Mouse (Mus musculus) myocyte (in vitro differentiated cells): ENCODE data around the gene Midn. TPM values are rescaled to one million over a fixed set of nuclear protein-coding genes. Genes with fewer than 3 reads are reported as not detected.

ENCODE experiments used
- H3K27me3 ChIP-seq: one replicate; pipeline ENCODE4 v1.6.1; 2011; ENCODE audit not compliant: control insufficient read depth, insufficient read depth, insufficient read length
- H3K36me3 ChIP-seq: one replicate; pipeline ENCODE4 v1.6.1; 2011; ENCODE audit not compliant: control insufficient read depth, insufficient read depth
- H3K4me2 ChIP-seq: one replicate; pipeline ENCODE4 v1.6.1; 2011; ENCODE audit warnings: low read depth, control low read depth
- H3K4me3 ChIP-seq: one replicate; pipeline ENCODE4 v1.5.1; 2011; ENCODE audit warnings: mild to moderate bottlenecking, control low read depth, moderate library complexity
- H3K79me2 ChIP-seq: one replicate; pipeline ENCODE4 v1.6.1; 2011; ENCODE audit not compliant: control insufficient read depth, insufficient read depth
- H3ac ChIP-seq: one replicate; pipeline ENCODE4 v1.6.1; 2011; ENCODE audit not compliant: control insufficient read depth, insufficient read length
- CEBPB ChIP-seq: IDR thresholded peaks from 2 replicates; pipeline ENCODE4 v1.6.1; 2011; ENCODE audit warnings: mild to moderate bottlenecking, moderate library complexity; ENCODE audit not compliant: poor library complexity, insufficient read depth, severe bottlenecking
- E2F4 ChIP-seq: IDR thresholded peaks from one replicate; pipeline ENCODE4 v1.6.1; 2011; ENCODE audit warnings: mild to moderate bottlenecking, control low read depth, moderate library complexity; ENCODE audit not compliant: insufficient read depth
- MAX ChIP-seq: IDR thresholded peaks from one replicate; pipeline ENCODE4 v1.6.1; 2011; ENCODE audit warnings: low read depth, mild to moderate bottlenecking, control low read depth
- MYOD1 ChIP-seq, 3 experiments: IDR thresholded peaks; one replicate each; pipeline ENCODE4 v1.6.1; 2011; ENCODE audit warnings: control low read depth in 2 of 3, low read depth in 2 of 3, mild to moderate bottlenecking in 2 of 3, moderate library complexity in 1 of 3; ENCODE audit not compliant: insufficient read length in 2 of 3, control insufficient read depth in 1 of 3
- MYOG ChIP-seq, 3 experiments: IDR thresholded peaks; one replicate each; pipeline ENCODE4 v1.6.1; 2011; ENCODE audit warnings: control low read depth in 2 of 3, low read depth in 2 of 3, mild to moderate bottlenecking in 2 of 3; ENCODE audit not compliant: insufficient read length in 2 of 3, control insufficient read depth in 1 of 3, insufficient read depth in 1 of 3
- POLR2A ChIP-seq: IDR thresholded peaks from one replicate; pipeline ENCODE4 v1.6.1; 2011; ENCODE audit warnings: low read depth, mild to moderate bottlenecking, control low read depth, moderate library complexity; ENCODE audit not compliant: insufficient read length
- POLR2AphosphoS2 ChIP-seq: IDR thresholded peaks from one replicate; pipeline ENCODE4 v1.6.1; 2011; ENCODE audit warnings: low read depth, control low read depth; ENCODE audit not compliant: insufficient read length
- REST ChIP-seq: IDR thresholded peaks from one replicate; pipeline ENCODE4 v1.6.1; 2011; ENCODE audit warnings: mild to moderate bottlenecking, control low read depth, moderate library complexity; ENCODE audit not compliant: insufficient read depth, insufficient read length
- SRF ChIP-seq: IDR thresholded peaks from one replicate; pipeline ENCODE4 v1.6.1; 2011; ENCODE audit warnings: low read depth; ENCODE audit not compliant: control insufficient read depth, insufficient read length
- TCF12 ChIP-seq: IDR thresholded peaks from one replicate; pipeline ENCODE4 v1.6.1; 2011; ENCODE audit warnings: mild to moderate bottlenecking, control low read depth; ENCODE audit not compliant: poor library complexity, insufficient read depth, severe bottlenecking
- TCF3 ChIP-seq: IDR thresholded peaks from one replicate; pipeline ENCODE4 v1.6.1; 2011; ENCODE audit warnings: low read depth, control low read depth; ENCODE audit not compliant: insufficient read length
- USF1 ChIP-seq: IDR thresholded peaks from one replicate; pipeline ENCODE4 v1.6.1; 2011; ENCODE audit warnings: low read depth, mild to moderate bottlenecking, control low read depth, moderate library complexity
- polyA plus RNA-seq: library from polyadenylated mRNA; unstranded; fragments of >200 nt; fragmentation: generic; extraction: Trizol; gene quantifications from one replicate; pipeline ENCODE4 v1.2.1, GENCODE M21; 2012; ENCODE audit warnings: missing spikeins

Midn gene
- polyA plus RNA-seq, 1 experiment, result 131 TPM

DNA sequence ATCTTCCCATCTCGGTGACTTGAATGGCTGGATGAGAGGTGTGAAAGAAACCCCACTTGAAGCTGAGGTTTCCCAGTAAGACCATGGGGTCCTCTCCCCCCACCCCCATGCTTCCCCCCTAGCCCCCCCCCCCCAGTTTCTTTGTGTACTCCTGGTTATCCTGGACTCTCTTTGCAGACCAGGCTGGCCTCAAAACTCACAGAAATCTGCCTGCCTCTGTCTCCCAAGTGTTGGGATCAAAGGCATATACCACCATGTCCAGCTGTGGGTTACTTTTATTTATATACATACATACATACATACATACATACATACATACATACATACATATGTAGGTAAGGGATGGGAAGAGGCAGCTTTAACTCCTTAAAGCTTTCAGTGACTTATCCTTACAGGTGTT lies 21.0 kb downstream of the Midn start:
- TF ChIP-seq POLR2A (no peak), REST (no peak), TCF3 (no peak), USF1 (no peak), MAX (no peak), E2F4 (no peak)
- Histone ChIP-seq H3K36me3 (peaks cover 6% of the 10 kb centered on the region), H3K27me3 (no peaks in the 10 kb centered on the region), H3K4me2 (peak overlapping the region; percentile 90), H3K4me3 (peak overlapping the region; percentile 58), H3ac (no peak overlapping the region), H3K79me2 (peaks cover 20% of the 10 kb centered on the region)

DNA sequence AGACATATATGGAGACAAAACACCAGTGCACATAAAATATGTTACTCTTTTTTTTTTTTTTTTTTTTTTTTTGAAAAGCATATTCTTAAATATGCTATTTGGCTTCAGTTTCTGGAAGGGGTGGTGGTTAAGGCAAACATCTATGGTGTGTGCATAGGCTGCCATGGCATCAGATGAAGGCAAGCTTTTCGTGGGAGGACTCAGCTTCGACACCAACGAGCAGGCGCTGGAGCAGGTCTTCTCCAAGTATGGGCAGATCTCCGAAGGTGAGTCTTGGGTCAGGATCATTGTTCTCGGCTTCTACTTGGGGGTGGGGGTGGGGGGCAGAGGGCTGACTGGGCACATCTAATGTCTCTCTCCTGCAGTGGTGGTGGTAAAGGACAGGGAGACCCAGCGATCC lies 21.6 kb downstream of the Midn start:
- peaks cover 6% of the 10 kb centered on the region for H3K36me3 ChIP-seq
- TF ChIP-seq USF1 (no peak), SRF (no peak), TCF3 (no peak), POLR2AphosphoS2 (peak; percentile 26)
- no peak overlapping the region for H3ac ChIP-seq
- no peaks in the 10 kb centered on the region for H3K27me3 ChIP-seq
- peaks cover 20% of the 10 kb centered on the region for H3K79me2 ChIP-seq
- no peak overlapping the region for H3K4me3 ChIP-seq
- H3K4me2 ChIP-seq, result no peak overlapping the region

DNA sequence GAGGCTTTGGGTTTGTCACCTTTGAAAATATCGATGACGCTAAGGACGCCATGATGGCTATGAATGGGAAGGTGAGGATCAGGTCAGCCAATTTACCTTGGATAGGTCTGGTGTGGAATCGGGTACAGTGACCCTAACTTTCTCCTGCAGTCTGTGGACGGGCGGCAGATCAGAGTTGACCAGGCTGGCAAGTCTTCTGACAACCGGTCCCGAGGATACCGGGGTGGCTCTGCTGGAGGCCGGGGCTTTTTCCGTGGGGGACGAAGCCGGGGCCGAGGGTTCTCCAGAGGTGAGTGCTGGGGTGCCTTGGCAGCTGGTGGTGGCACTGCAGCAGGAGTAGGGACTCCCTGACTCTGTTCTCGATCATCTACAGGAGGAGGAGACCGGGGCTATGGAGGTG lies 22.0 kb downstream of the Midn start:
- TF ChIP-seq MYOD1 (IDR thresholded peaks at IDR 0.05; ENCODE audit: control insufficient read depth in 1 of 3, insufficient read length in 2 of 3, low read depth in 2 of 3), result no peak
- TF ChIP-seq E2F4, result no peak
- TF ChIP-seq TCF3, result no peak
- no peak for TF ChIP-seq POLR2AphosphoS2
- no peak for TF ChIP-seq CEBPB
- no peak for TF ChIP-seq SRF
- no peak for TF ChIP-seq POLR2A
- TF ChIP-seq TCF12, result no peak
- TF ChIP-seq MAX, result no peak
- no peak for TF ChIP-seq REST
- TF ChIP-seq MYOG (IDR thresholded peaks at IDR 0.05; ENCODE audit: control insufficient read depth in 1 of 3, insufficient read depth in 1 of 3, insufficient read length in 2 of 3, low read depth in 2 of 3), result no peak
- TF ChIP-seq USF1, result no peak
- H3ac ChIP-seq, result no peak overlapping the region
- peaks cover 6% of the 10 kb centered on the region for H3K36me3 ChIP-seq
- H3K4me2 ChIP-seq, result no peak overlapping the region
- H3K27me3 ChIP-seq, result no peaks in the 10 kb centered on the region
- peaks cover 20% of the 10 kb centered on the region for H3K79me2 ChIP-seq
- H3K4me3 ChIP-seq, result no peak overlapping the region

DNA sequence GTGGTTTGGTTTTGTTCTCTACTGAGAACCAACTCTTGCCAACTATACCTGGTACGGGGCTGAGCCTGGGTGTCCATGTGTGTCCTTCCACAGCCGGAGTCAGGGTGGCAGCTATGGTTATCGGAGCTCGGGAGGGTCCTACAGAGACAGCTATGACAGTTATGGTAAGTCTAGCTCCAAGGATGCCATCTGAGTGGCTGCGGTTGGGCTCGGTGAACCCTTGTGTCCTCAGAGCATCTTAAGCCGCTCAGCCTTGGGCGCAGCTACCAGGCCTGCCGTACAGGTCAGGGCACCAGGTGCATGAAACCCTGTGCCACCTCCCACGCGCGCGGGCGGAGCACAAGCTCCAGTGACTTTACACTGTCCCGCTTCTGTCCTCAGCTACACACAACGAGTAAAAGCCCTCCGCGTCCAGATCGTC lies 22.5 kb downstream of the Midn start:
- H3K27me3 ChIP-seq, result no peaks in the 10 kb centered on the region
- TF ChIP-seq MAX (no peak), POLR2A (peak; percentile 19), POLR2AphosphoS2 (no peak), MYOD1 (IDR thresholded peaks at IDR 0.05; ENCODE audit: control insufficient read depth in 1 of 3, insufficient read length in 2 of 3, low read depth in 2 of 3) (no peak), SRF (no peak), REST (no peak), USF1 (no peak), TCF3 (no peak)
- no peak overlapping the region for H3K4me3 ChIP-seq
- H3K79me2 ChIP-seq, result peaks cover 20% of the 10 kb centered on the region
- H3ac ChIP-seq, result no peak overlapping the region
- peaks cover 6% of the 10 kb centered on the region for H3K36me3 ChIP-seq
- no peak overlapping the region for H3K4me2 ChIP-seq

DNA sequence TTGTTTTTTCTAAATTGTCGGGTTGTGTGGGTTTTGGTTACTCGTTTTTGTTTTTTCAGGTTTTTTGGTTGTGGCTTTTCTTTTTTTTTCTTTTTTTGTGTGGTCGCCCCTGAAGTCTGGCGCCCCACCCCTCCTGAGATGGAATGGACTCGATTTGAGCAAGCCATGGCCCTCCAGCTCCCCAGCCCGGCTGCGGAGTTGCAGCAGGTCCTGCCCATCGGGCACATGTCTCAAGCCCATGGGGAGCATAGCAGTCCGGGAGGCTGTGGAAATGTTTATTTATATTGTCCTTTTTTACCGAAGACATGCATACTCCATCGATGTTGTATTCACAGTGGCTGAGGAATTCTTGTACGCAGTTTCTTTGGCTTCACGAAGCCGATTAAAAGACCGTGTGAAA lies 23.2 kb downstream of the Midn start:
- no peak overlapping the region for H3K4me2 ChIP-seq
- peaks cover 20% of the 10 kb centered on the region for H3K79me2 ChIP-seq
- no peak for TF ChIP-seq POLR2A
- TF ChIP-seq MYOG (IDR thresholded peaks at IDR 0.05; ENCODE audit: control insufficient read depth in 1 of 3, insufficient read depth in 1 of 3, insufficient read length in 2 of 3, low read depth in 2 of 3), result no peak
- TF ChIP-seq MAX, result no peak
- TF ChIP-seq TCF12, result no peak
- no peak for TF ChIP-seq REST
- TF ChIP-seq CEBPB, result no peak
- no peak for TF ChIP-seq TCF3
- TF ChIP-seq E2F4, result no peak
- TF ChIP-seq SRF, result no peak
- no peaks in the 10 kb centered on the region for H3K27me3 ChIP-seq
- peaks cover 6% of the 10 kb centered on the region for H3K36me3 ChIP-seq
- no peak overlapping the region for H3K4me3 ChIP-seq
- H3ac ChIP-seq, result no peak overlapping the region
